ENCODE assay signal across 8 mouse cellular contexts in the genomic region with DNA sequence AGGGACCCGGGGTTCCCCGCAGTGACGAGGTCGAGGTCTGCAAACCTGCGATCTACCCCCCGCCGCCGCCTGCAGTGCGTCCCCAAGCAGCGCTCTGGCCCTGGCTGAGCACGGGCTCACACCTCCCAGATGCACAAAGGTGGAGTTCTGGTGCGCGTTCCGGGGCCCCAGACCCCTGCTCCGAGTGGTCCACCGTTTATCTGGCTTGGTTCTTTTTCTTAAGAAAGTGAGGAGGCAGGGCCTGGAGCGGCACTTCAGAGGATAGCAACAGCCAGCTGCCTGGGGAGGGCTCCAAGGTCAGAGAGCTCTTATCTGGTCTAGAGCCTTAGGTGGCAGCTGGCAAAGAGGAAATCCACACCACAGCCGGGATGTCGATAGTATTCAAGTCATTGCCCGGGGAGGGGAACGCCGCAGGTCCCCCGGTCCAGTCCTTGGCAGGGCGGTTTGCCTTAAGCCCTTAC. TPM values are rescaled to one million over a fixed set of nuclear protein-coding genes. Genes with fewer than 3 reads are reported as not detected.
DNase-seq lines count a peak whose midpoint lies in the region; ATAC-seq and TF ChIP-seq lines count a peak whose summit lies in the region.

No protein-coding gene starts in this region.

- no peak for TF ChIP-seq POLR2A in limb, embryonic 14.5 days (IDR thresholded peaks at IDR 0.05; ENCODE audit: borderline replicate concordance, extremely low read depth, insufficient read depth, insufficient read length)
- no peak for TF ChIP-seq POLR2A in small intestine, adult 2 months (IDR thresholded peaks at IDR 0.05; ENCODE audit: low read depth, low read length)

- peak overlapping the region; percentile 96 for H3K4me2 ChIP-seq in limb, embryonic 14.5 days (replicated peaks; ENCODE audit: low read depth, low read length, severe bottlenecking)

- H3K9me3 ChIP-seq in erythroblast, embryonic 14.5 days (ENCODE audit: control insufficient read depth, low read length): peaks cover 2% of the 10 kb centered on the region; the same call in 1 of the 2 replicates
- H3K9me3 ChIP-seq in E14TG2a.4 (ENCODE audit: low read length): no peaks in the 10 kb centered on the region
- no peaks in the 10 kb centered on the region for H3K9me3 ChIP-seq in forebrain, embryonic 10.5 days
- no peaks in the 10 kb centered on the region for H3K9me3 ChIP-seq in limb, embryonic 14.5 days (ENCODE audit: control insufficient read depth, low read length)

- H3K9ac ChIP-seq in limb, embryonic 14.5 days (ENCODE audit: low read depth, low read length, severe bottlenecking): peak overlapping the region; percentile 60

- no peak for TF ChIP-seq CTCF in E14TG2a.4 (conservative IDR thresholded peaks at IDR 0.05; ENCODE audit: low read length)
- no peak for TF ChIP-seq CTCF in small intestine, adult 2 months (IDR thresholded peaks at IDR 0.05; ENCODE audit: extremely low read depth, insufficient read length, insufficient replicate concordance, low read depth, low read length)

- under 1% methylated on average over 24 of the region's 24 CpGs for WGBS in forebrain, embryonic 10.5 days
- under 1% methylated on average over 24 of the region's 24 CpGs for WGBS in limb, embryonic 14.5 days
- 1% methylated on average over 24 of the region's 24 CpGs for WGBS in small intestine, adult 2 months

- DNase-seq in forebrain, embryonic 10.5 days (ENCODE audit: extremely low spot score, low spot score): peak; percentile 55
- no peak for DNase-seq in limb, embryonic 14.5 days (ENCODE audit: low spot score)
- no peak for DNase-seq in gastrocnemius, postnatal 4 days (ENCODE audit: low spot score in 2 of 2)
- no peak for DNase-seq in layer of hippocampus, adult 18-20 months (ENCODE audit: low spot score in 2 of 2)

- H3K36me3 ChIP-seq in erythroblast, embryonic 14.5 days (ENCODE audit: control insufficient read depth): no peaks in the 10 kb centered on the region
- no peaks in the 10 kb centered on the region for H3K36me3 ChIP-seq in E14TG2a.4 (ENCODE audit: insufficient read depth, low read length)
- no peaks in the 10 kb centered on the region for H3K36me3 ChIP-seq in forebrain, embryonic 10.5 days (replicated peaks)
- no peaks in the 10 kb centered on the region for H3K36me3 ChIP-seq in limb, embryonic 14.5 days (ENCODE audit: control insufficient read depth, insufficient read depth, low read length)
- H3K36me3 ChIP-seq in small intestine, adult 2 months (ENCODE audit: control insufficient read depth, insufficient read depth, low read length): no peaks in the 10 kb centered on the region

- H3K27ac ChIP-seq in forebrain, embryonic 10.5 days: peak overlapping the region; percentile 91
- no peak overlapping the region for H3K27ac ChIP-seq in limb, embryonic 14.5 days (replicated peaks; ENCODE audit: low read depth, low read length)
- no peak overlapping the region for H3K27ac ChIP-seq in small intestine, adult 2 months (ENCODE audit: insufficient read depth, low read depth, low read length)

- H3K4me3 ChIP-seq in erythroblast, embryonic 14.5 days (replicated peaks): peak overlapping the region; percentile 40
- H3K4me3 ChIP-seq in E14TG2a.4 (replicated peaks; ENCODE audit: low read length): peak overlapping the region; percentile 79
- peak overlapping the region; percentile 63 for H3K4me3 ChIP-seq in forebrain, embryonic 10.5 days
- peak overlapping the region; percentile 53 for H3K4me3 ChIP-seq in limb, embryonic 14.5 days (replicated peaks; ENCODE audit: low read length)
- H3K4me3 ChIP-seq in small intestine, adult 2 months (ENCODE audit: low read depth, low read length): peak overlapping the region; percentile 53

- peaks cover 66% of the 10 kb centered on the region for H3K27me3 ChIP-seq in erythroblast, embryonic 14.5 days (ENCODE audit: control insufficient read depth)
- H3K27me3 ChIP-seq in E14TG2a.4 (ENCODE audit: insufficient read depth, low read length): peaks cover 87% of the 10 kb centered on the region
- H3K27me3 ChIP-seq in forebrain, embryonic 10.5 days (ENCODE audit: poor library complexity, severe bottlenecking): peaks cover 98% of the 10 kb centered on the region
- peaks cover 55% of the 10 kb centered on the region for H3K27me3 ChIP-seq in limb, embryonic 14.5 days (ENCODE audit: control insufficient read depth, insufficient read depth, low read length)
- H3K27me3 ChIP-seq in small intestine, adult 2 months (ENCODE audit: control insufficient read depth, insufficient read depth, low read length): peaks cover 29% of the 10 kb centered on the region

- ATAC-seq in erythroblast, adult 5-6 weeks (replicated peaks; ENCODE audit: low FRiP score, poor library complexity, severe bottlenecking): no peak
- 0 out of 2 replicates have a peak, but pooled peaks have one; percentile 11 for ATAC-seq in limb, embryonic 14.5 days (ENCODE audit: low FRiP score, low read depth)

- peaks cover 34% of the 10 kb centered on the region for H3K4me1 ChIP-seq in erythroblast, embryonic 14.5 days (ENCODE audit: control insufficient read depth)
- H3K4me1 ChIP-seq in E14TG2a.4 (replicated peaks; ENCODE audit: low read depth, low read length): peaks cover 38% of the 10 kb centered on the region
- peaks cover 61% of the 10 kb centered on the region for H3K4me1 ChIP-seq in forebrain, embryonic 10.5 days
- H3K4me1 ChIP-seq in limb, embryonic 14.5 days (ENCODE audit: control insufficient read depth, insufficient read depth, low read length): peaks cover 2% of the 10 kb centered on the region; the same call in 1 of the 2 replicates
- peaks cover 11% of the 10 kb centered on the region for H3K4me1 ChIP-seq in small intestine, adult 2 months (ENCODE audit: control insufficient read depth, insufficient read depth, insufficient read length, low read length)

RNA-seq across cellular contexts. Expression of gene Scrt2, which starts 32.3 kb away (rescaled TPM):
- 0.03 TPM in 1 of 2 replicates, not detected in the other for polyA plus RNA-seq in erythroblast, embryonic 14.5 days (2012)
- not detected in 2 replicates for total RNA-seq in erythroblast, adult 5-6 weeks (2015; ENCODE audit: low replicate concordance)
- total RNA-seq in erythroblast, adult 5-6 weeks (2017; ENCODE audit: low replicate concordance): not detected in 2 replicates
- 1.1 and 2.4 TPM in 2 replicates for polyA plus RNA-seq in forebrain, embryonic 10.5 days (2016; fragmentation: Nextera tagmentation; extraction: Ambion mirVana)
- 0.08 and 0.36 TPM in 2 replicates for polyA plus RNA-seq in limb, embryonic 14.5 days (2012; rRNA removed)
- polyA plus RNA-seq in limb, embryonic 14.5 days (2014; fragmentation: Nextera tagmentation; extraction: Ambion mirVana): not detected in 2 replicates
- 0.03 TPM in 1 of 2 replicates, not detected in the other for polyA plus RNA-seq in small intestine, adult 2 months (2012; rRNA removed)
- not detected for total RNA-seq in gastrocnemius, postnatal 4 days (2021)
- total RNA-seq in layer of hippocampus, adult 18-20 months (2021): 10 to 100 TPM; 23.6 to 24.2 TPM

RNA-seq across cellular contexts. Expression of gene Slc52a3, which starts 52.7 kb away (rescaled TPM):
- polyA plus RNA-seq in erythroblast, embryonic 14.5 days (2012): 0.05 and 0.09 TPM in 2 replicates
- not detected in 2 replicates for total RNA-seq in erythroblast, adult 5-6 weeks (2015; ENCODE audit: low replicate concordance)
- not detected in 2 replicates for total RNA-seq in erythroblast, adult 5-6 weeks (2017; ENCODE audit: low replicate concordance)
- polyA plus RNA-seq in forebrain, embryonic 10.5 days (2016; fragmentation: Nextera tagmentation; extraction: Ambion mirVana): 0.69 and 0.79 TPM in 2 replicates
- 2.7 TPM in 2 replicates for polyA plus RNA-seq in limb, embryonic 14.5 days (2012; rRNA removed)
- polyA plus RNA-seq in limb, embryonic 14.5 days (2014; fragmentation: Nextera tagmentation; extraction: Ambion mirVana): 3.4 and 3.6 TPM in 2 replicates
- 26.8 and 274 TPM in 2 replicates for polyA plus RNA-seq in small intestine, adult 2 months (2012; rRNA removed)
- 1 to 10 TPM; 1.3 to 1.6 TPM for total RNA-seq in gastrocnemius, postnatal 4 days (2021)
- 1 to 10 TPM; 2.1 to 2.4 TPM for total RNA-seq in layer of hippocampus, adult 18-20 months (2021)

RNA-seq across cellular contexts. Expression of gene Srxn1, which starts 56.3 kb away (rescaled TPM):
- 2.6 TPM in 2 replicates for polyA plus RNA-seq in erythroblast, embryonic 14.5 days (2012)
- total RNA-seq in erythroblast, adult 5-6 weeks (2015; ENCODE audit: low replicate concordance): 3.5 and 6.7 TPM in 2 replicates
- 8.4 and 9.5 TPM in 2 replicates for total RNA-seq in erythroblast, adult 5-6 weeks (2017; ENCODE audit: low replicate concordance)
- 14.6 and 14.9 TPM in 2 replicates for polyA plus RNA-seq in forebrain, embryonic 10.5 days (2016; fragmentation: Nextera tagmentation; extraction: Ambion mirVana)
- polyA plus RNA-seq in limb, embryonic 14.5 days (2012; rRNA removed): 11.2 and 13.0 TPM in 2 replicates
- 9.1 and 9.5 TPM in 2 replicates for polyA plus RNA-seq in limb, embryonic 14.5 days (2014; fragmentation: Nextera tagmentation; extraction: Ambion mirVana)
- 184 and 579 TPM in 2 replicates for polyA plus RNA-seq in small intestine, adult 2 months (2012; rRNA removed)
- total RNA-seq in gastrocnemius, postnatal 4 days (2021): 10 to 100 TPM; 13.4 to 14.8 TPM
- 10 to 100 TPM; 74.1 to 84.4 TPM for total RNA-seq in layer of hippocampus, adult 18-20 months (2021)

Comparison
In these comparisons a context has a peak if more than half of its experiments do, and no peak if none do; other contexts are left out.
1. RNA of gene Srxn1, which starts 56.3 kb away (polyA plus RNA-seq): 184 to 579 TPM in small intestine, adult 2 months; 14.6 to 14.9 TPM in forebrain, embryonic 10.5 days, 9.1 to 13.0 TPM in limb, embryonic 14.5 days and 2.6 TPM in erythroblast, embryonic 14.5 days; every median in the first group is over 10 times any median in the second.
2. Peak in every context shown above with its lines, with median percentiles within 50 percentile points of each other: H3K4me3 ChIP-seq.